Mouse (Mus musculus): ENCODE measurements at regions not wholly inside any gene's neighbourhood (a gene's known extent, or its start where the extent isn't known, plus 50 kb on each side); places are given as distances from the start of the nearest gene placed in this dataset.

DNA sequence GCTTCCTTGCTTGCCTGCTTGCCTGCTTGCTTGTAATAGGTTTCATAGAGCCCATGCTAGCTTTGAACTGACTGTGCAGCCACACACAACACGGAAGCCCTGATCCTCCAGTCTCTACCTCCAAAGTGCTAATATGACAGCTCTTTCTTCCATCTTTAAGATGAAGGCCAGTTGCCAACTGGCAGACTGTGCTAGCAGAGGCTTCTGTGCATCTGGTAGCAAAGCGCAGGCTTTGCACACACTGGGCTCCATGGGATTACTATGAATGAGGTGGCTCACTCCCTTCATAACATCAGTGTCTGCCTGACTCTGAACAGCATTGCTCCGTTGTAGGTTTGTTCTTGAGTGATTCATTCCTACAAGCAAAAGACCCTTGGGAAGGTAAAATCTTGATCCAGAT is 107.9 kb upstream of the Tmc3 start:
- no peak for DNase-seq (ENCODE audit: low spot score)

DNA sequence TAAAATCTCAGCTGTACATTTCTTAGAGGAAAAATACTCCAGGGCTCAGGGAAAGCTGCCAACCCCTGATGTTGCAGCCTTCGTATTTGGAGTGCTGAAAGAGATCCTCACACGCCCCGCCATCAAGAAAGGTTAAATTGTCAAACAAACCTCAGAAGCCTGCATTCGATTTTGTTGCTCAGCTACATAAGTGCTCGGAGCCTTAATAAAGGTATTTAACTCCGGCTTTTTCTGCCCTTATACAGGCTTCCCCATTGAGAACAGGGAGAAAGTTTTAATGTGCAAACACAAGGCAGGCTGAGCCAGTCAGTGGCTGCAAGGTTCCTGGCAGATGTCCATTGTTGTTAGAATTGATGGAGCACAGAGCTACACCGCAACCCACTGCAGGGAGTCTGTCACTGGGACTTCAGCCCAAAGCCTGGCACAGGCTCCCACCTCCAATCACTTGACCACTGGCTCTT is 107.0 kb upstream of the Tmc3 start:
- DNase-seq (ENCODE audit: low spot score) = no peak

DNA sequence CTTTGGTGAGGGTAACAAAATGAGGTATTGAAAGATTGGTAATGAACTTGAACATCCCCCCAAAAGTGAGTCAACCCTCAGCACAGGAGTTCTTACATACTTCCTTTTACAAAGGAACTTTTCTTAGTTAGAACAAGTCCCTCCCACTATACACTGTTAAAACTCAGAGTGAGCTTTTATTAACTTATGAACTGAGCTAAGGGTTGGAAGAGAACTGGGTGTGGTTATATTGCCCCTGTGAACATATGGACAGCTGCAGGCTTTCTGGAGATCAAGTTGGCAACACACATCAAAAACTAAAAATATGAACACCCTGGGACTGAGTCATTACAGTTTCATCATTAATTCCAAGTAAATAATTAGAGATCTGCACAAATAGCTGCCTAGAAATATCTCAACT is 103.1 kb upstream of the Tmc3 start:
- no peak for DNase-seq (ENCODE audit: low spot score)

DNA sequence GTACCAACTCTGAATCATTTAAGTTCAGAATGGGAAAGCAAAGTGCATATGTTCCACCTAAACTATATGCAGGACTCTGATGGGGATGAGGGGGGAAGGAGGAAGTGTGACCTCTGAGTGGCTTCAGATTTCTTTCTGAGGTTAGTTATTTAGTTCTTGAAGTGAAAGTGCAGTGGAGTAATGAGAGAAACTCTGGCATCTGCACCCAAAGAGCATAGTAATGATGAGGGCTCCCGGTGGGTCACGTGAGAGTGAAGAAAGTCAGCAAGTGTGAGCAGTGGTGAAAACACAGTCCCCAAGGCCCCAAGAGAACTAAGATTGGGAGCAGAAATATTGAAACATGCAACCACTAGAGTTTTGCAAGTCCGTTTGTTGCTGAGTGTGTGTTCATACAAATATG is 102.5 kb upstream of the Tmc3 start:
- DNase-seq (ENCODE audit: low spot score) = no peak

DNA sequence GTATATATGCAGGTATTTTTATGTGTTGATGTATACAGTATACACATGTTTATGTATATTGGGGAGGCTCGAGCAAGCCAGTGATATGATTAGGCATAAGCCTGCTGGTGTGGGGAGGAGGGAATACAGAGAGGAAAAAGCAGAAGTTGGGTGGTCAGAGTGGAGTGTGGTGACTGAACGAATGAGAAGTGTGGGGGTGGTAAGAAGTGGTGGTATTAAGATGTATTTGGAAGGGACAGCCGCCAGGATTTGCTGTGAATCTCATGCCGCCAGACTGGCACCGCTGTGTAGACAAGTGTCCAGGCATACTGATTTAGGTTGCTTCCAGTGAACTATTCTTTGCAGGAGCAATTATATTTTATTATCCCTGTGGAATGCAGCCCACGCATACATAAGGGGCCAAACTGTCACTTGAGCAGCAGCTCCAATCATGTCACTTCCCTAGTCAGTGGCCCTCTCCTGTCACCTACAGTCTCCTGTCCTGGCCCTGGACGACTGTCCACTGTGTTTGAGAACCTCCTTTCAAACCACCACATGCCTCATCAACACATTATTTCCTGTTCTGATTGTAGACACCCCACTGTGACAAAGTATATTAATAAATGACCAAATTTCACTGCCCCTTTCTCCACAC is 101.9 kb upstream of the Tmc3 start:
- DNase-seq (ENCODE audit: low spot score) = no peak

- DNase-seq (ENCODE audit: low spot score) = no peak
These were observed 98.5 kb upstream of the Tmc3 start for GRCm38 (mm10) chr7:83486156-83486750.

- DNase-seq (ENCODE audit: low spot score) = peak; percentile 80
These were observed 94.9 kb upstream of the Tmc3 start for GRCm38 (mm10) chr7:83489790-83490189.

DNA sequence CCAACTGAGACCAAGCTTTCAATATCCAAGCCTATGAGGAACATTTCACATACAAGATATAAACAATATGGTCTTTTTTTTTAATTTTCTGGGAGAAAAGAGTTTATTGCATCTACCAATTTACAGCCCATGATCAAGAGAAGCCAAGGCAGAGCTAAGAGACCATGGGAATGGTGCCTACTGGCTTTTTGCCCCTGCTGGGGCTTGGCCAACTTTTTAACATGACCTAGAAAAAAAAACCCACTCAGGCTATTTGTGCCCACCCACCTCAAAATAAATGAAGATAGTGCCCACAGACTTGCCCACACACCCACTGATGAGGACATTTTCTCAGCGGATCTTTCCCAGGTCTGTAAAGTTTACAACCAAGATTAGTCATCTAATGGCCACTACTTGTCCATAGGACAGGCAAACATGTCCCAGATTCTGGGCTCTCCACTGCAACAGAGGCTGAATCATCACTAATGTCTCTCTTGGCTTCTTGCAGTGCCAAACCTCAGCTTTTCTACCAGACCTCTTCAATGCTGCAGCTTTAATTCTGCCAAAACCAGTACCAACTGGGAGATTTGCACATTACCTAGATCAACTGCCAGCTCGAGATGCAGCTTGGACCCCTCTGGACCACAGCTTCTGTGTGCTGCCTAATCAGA is 79.6 kb upstream of the Tmc3 start:
- no peak for DNase-seq (ENCODE audit: low spot score)

DNA sequence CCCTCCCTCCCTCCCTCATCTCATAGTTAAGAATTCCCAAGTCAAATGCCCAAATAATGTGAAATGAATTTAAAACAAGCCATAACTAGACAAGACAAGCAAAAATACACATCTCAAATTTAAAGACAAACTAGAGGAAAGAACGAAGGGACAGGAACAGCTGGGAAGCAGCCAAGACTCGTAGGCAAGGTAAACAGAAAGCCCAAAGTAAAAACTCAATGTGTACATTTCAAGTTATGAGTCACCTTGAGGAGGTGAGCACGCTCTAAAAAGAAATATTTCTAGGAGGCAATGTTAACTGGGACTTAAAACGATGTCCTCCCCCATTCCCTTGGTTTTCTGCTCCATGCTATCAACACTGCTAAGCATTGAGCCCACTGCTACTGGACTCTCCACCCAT is 68.4 kb upstream of the Tmc3 start:
- DNase-seq (ENCODE audit: low spot score) = no peak

DNA sequence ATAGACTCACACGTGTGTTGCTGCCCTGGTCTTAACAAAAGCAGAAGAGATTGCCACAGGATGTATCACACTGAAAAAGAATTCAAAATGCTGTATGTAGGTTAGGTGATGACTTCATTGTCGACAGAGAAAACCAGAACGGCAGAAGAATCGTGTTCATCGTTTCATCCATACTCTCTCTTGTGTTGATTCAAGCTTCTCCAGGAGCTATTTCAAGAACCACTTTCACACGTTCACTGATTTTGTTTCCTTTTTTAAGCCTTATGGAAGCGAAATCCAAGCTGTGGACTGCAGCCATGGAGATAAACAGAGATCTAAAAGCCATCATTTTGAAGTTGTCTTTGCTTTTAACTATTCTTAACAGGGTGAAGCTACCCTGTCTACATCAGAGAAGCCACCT is 63.2 kb upstream of the Tmc3 start:
- no peak for DNase-seq (ENCODE audit: low spot score)

Measured in retina, embryonic 14.5 days (tissue).